Mouse (Mus musculus) MN1 (cell line): Measurements from ENCODE around the gene Apom.
A peak's percentile ranks its signal among the peaks of the same experiment; 100 is the strongest.

Experiments
- DNase-seq: peaks from one replicate; pipeline ENCODE4 v3.0.0-alpha.2; 2016; ENCODE audit warnings: low spot score

The Apom gene

DNA sequence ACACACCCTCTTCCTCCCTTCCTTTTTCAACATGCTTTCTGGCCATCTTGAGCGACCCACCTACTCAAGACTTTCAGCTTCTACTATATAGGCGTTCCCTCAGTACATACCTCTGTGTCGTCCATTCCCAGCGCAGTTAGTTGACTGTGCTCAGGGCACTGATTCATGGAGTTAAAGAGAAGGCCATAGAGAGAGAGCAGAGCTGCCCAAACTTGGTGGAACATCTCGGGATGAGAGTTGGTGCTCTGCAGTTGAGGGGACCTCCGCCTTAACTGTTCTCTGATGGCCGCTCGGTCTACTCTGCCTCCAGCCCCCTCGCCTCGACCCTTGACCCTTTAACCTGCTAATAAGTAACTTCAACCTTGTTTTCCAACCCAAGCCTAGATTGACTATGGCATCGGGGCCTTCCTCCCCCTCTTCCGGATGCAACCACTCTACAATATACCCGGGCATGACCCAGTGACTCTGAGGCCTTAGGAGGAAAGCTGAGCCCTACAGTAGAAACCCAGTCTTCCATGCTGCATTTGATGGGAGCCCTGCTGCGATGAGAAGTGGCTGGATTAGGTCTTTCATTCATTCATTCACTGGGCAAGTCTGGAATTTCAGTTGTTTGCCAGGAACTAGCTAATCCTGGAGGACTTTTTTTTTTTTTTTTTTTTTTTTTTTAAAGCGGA lies at the start of gene Apom:
Gene Apom, minus strand, starts transcription at position 551 of the 674 bp plus-strand sequence.
- DNase-seq: no peak

DNA sequence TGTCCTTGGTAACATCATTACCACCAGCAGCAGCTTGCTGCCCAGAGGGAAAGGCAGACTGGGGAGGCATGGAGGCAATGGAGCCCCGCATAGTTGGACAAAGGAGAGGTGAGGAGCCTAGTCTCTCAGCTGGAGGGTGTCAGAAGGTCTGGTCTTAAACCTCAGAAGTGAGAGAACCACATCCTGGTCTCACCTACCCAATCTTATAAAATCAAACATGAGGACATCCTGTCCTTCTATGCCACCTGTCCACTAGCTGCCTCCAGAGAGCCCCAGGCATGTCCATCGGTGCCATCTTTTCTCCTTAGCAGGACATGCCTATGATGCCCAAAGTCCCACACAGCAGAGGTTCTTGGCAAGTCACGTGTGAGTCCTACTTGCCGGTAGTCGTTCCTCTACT lies 48.2 kb upstream of the Apom start:
- no peak for DNase-seq

DNA sequence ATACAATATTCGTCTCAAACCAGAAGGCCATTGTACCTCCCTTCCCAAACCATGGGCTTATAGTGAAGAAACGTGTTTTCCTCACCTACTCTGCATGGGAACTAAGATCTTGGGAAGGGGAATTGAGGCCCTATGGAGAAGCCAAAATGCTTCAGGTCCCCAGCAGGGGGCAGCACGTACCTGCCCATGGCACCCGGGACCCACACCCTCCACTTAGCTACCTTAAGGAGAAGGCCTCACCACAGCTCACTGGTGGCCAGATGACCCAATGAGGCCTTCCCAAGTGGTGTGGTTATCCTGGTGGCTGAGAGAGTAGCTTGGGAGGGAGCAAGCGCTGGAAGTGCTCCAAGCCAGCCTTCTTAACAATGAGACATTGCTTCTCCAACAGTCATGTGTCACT lies 46.7 kb upstream of the Apom start:
- DNase-seq: peak; percentile 81

DNA sequence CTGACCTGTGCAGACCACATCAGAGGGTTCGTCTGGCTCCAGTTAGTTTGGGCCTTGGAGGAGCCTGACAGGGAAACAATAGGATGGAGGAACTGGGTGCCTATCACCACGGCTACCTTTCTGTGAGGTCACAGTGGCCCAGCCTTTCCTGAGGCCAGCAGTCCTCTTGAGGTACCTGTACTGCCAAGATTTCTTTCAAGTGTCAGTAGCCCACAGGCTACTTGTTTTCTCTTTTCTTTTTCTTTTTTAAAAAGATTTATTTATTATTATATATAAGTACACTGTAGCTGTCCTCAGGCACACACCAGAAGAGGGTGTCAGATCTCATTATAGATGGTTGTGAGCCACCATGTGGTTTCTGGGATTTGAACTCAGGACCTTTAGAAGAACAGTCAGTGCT lies 44.1 kb upstream of the Apom start, which contains the start of gene Aif1:
Gene Aif1, minus strand, starts transcription at position 101 of the 400 bp plus-strand sequence.
- no peak for DNase-seq

DNA sequence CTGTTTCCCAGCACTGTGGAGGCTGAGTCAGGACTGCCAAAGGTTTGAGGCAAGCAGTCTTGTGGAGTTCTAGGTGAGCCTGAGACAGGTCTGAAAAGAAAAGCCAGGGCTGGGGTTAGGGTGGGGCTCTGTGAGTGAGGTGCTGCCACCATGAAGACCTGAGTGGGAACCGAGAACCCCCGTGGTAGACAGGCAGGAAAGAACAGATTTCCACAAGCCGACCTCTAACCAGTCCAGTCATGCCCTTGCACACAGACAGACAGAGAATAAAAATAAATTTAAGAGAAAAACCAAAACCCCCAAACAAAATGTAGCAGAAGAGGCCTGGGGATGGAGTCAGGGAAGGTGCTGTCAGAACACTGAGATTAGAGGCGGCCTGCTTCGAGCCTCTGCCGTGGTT lies 43.5 kb upstream of the Apom start:
- DNase-seq: no peak

DNA sequence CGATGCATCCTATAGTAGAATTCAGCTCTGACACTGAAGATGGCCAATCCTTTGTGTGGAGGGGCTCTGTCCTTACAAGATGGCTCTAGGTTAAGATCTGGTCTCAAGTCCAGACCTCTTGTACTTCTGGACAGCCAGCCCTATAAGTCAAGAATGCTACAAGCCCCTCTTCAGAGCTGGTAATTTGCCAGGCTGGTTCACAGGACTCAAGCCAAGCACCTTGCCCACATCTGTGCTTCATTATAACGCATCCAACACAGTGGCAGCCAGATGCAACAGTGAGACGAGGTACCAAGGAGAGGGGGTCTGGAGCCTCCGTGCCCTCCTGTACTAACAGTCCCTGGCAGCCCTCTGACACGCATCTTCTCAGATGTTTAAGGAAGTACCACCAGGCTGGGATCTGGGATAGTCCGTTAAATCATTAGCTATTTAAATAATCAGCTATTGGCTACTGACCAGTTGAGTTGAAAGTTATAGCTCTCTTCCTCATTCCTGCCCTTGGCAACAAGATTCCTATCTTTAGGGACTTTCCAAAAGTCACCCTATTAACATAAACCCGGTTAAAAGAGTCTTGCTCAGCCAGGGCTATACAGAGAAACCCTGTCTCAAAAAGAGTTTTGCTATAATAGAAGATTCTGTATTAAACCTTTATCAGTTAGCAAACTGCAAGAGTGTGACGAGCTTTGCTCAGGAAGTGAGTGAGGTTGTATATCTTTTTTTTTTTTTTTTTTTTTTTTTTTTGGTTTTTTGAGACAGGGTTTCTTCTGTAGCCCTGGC lies 42.5 kb upstream of the Apom start:
- no peak for DNase-seq

DNA sequence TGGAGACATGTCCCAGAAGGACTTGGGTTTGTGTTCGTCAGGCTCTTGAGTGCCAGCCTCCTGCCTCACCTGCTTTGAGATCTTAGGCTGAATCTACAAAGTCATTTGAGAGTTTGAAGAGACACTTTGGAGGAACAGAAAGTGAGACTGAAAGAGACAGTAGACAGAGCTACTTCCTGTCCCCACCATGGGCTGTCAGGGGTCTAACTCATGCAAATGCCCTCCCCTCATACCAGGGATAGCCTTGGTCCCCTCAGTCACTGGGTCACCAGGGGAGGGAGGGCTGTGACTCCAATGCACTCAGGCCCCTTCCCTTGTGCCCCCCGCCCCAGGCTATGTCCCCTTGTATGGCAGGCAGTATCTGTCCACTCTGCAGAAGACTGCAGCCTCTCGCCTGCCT lies 41.5 kb upstream of the Apom start:
- DNase-seq: no peak

DNA sequence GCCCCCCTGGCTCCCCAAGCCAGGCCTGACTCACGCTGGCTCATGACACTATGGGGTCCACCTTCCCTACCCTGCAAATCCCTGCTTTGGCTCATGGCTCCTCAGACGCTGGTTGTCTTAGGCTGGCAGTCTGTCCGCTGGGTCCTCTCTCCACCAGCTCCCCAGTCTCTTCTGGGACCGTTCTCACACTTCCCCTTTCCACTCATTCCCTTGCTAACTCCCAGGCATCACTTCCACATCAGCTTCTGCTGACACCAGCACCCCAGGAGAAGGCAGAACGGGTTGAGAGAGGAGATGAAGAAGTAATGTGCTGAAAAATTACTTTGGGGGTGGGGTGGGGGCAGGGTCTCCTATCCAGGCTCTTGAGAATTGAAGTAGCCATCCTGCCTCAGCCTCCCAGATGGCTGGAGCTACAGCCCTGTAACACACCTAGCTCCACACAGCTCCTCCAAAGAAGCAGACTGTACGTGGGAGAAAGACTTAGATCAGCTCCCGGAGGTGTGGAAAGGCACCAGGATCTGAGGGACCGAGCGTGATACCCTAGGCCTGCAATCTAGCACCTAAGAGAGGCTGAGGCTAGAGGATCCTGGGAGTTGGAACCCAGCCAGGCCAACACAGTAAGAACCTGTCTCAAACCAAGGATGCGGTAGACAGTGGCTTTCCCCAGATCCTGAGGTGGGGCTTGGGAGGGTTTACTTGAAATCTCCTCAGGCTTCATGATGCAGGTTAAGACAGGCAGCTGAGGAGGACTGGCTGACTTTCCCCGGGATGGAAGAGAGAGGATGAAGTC lies 40.8 kb upstream of the Apom start:
- no peak for DNase-seq

DNA sequence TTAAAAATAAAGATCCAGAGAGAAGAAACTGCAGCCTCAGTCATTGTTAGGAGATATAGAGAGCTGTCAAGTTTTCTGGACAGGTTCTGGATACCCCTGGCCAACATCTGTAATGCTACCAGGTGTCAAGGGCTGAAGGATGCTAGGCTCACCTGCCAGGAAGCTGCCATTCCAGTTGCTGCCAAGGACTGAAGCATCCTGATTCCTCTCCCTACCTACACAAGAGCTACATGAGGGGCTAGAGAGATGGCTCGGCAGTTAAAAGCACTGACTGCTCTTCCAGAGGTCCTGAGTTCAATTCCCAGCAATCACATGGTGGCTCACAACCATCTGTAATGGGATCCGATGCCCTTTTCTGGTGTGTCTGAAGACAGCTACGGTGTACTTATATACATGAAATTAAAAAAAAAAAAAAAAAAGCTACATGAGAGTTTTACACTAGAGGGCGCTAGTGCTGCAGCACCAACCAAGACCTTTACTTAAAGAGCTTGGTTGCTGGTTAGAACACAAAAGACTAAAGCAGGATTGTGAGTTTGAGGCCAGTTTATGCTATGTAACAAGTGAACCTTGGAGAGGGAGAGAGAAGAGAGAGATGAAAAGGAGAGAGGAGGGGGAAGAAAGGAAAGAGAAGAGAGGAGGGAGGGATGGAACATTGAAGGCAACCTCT lies 36.8 kb upstream of the Apom start:
- peak; percentile 88 for DNase-seq

DNA sequence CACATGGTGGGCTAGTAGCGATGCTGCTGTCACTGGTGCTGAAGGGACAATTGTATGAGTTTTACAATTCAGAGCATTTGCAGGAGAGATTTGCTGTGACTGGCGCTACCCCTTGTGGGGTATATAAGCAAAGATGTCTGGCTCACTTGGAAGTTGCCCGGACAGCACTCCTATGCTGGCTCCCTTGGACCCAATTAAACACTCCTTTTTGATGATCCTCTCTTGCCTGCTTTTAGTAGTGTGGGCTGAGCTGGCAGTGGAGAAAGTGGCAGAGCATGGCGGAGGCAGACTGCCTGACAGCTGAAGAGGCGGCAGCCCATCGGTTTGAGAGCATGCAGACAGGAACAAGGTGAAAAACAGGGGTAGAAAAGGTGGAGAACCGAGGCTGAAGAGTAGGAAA lies 35.9 kb upstream of the Apom start:
- DNase-seq: no peak

DNA sequence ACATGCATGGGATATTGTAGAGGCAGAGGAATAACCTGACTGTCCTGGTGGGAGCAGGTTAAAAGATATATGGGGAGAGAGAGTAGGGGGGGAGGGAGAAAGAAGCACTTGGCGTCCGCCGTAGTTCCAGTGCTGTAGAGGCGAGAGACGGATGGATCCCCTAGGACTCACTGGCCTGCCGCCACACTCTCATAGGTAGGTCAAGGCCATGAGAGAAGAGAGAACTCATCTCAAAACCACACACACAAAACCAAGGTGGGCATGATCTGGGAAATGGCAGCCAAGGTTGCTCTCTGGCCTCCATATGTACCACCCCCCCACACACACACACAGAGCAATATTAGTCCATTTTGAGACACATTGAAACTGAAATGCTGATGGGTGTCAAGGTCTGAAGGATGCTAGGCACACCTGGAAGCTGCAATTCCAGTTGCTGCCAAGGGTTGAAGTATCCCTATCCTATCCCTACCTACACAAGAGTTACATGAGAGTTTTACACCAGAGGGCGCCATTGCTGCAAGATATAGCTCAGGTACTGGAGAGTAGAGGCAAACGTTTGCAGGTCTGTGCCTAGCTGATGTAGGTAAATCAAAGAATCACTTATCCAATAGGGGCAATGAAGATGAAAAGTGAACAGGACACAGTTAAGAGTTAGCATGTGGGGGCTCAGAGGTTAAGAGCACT lies 34.6 kb upstream of the Apom start:
- peak; percentile 87 for DNase-seq

DNA sequence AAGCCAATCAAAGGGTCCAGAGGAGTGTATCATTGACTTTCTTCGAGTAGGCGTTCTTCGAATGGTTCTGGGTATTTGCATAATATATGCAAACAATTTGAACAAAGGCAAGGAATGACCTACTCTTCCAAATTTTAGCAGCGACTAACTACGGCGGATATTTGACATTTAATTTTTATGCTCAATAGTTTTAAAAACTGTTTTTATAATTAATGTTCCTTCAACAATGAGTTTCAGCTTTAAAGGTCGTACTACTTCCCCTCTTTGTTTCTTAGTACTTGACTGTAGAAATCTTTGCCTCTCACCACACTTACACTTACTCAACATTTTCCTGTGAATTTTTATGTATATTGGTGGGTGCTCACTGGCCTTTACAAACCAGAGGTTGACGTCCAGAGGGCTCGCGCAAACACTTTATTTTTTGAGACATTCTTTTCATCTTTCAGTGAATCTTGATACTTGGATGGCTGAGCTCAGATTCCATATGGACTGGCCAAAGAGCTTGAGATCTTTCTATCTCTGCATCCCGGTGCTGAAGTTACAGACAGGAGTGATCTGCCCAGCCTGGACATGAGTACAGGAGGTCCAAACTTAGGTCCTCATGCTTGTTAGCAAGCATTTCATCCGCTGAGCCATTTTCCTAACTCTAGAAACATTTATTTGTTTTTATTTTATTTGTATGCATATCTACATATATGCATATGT lies 33.8 kb upstream of the Apom start:
- DNase-seq: no peak

DNA sequence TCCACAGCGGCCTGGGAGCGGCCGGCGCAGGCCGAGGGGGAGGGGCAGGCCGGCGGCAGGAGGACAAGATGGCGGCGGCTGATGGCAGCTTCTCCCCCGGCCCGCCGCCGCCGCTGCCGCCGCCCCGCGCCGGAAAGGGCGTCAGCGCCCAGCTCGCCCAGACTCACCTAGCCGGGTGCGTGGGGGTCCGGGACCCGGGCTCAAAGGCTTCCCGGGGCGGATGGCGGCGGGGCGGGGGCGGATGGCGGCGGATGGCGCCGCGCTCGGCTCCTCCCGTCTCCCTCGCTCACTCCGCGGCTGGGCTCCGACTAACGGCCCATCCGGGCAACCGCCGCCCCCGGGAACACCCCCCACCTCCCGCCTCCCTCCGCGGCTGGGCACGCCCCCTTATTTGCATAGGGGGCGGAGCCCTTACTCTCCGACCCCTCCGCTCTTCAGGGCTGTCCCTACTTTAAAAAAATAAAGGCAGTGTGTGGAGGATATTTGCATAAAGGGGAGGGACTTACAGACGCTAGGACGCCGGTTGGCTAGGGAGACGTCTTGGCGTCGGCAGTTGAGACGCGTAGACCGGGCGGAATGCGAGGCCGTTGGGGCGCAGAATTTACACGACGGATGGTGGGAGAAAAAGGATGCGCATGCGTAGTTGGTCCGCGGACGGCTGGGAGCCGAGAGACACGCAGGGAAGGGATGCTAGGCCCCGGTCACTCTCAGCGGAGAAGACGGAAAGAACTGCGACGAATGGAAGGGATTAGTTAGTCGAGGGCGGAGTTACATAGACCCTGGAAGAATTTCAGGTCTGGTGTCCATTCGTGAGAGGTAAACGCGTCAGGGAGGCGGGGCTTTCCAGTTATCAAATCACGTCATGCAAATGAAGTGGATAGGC lies 33.0 kb upstream of the Apom start, which contains the start of gene Prrc2a:
Gene Prrc2a, minus strand, starts transcription at position 330 of the 883 bp plus-strand sequence.
- DNase-seq: peak; percentile 99

DNA sequence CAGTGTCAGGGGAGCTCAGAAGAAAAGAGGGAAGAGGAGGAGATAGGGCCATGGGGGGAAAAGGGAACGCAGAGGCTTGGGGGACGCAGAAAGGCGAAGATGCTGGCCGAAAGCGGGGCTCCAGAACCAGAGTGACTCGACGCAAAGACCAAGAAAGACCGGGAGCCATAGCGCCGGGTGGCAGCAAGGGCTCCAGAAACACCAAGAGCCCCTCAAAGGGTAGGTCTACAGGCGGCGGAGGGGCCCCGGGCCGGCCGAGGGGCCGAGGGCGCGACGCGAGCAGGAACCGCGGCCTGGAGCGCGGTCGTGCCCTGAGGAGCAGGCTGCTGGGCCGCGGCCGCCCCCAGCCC lies 32.3 kb upstream of the Apom start:
- DNase-seq: no peak

DNA sequence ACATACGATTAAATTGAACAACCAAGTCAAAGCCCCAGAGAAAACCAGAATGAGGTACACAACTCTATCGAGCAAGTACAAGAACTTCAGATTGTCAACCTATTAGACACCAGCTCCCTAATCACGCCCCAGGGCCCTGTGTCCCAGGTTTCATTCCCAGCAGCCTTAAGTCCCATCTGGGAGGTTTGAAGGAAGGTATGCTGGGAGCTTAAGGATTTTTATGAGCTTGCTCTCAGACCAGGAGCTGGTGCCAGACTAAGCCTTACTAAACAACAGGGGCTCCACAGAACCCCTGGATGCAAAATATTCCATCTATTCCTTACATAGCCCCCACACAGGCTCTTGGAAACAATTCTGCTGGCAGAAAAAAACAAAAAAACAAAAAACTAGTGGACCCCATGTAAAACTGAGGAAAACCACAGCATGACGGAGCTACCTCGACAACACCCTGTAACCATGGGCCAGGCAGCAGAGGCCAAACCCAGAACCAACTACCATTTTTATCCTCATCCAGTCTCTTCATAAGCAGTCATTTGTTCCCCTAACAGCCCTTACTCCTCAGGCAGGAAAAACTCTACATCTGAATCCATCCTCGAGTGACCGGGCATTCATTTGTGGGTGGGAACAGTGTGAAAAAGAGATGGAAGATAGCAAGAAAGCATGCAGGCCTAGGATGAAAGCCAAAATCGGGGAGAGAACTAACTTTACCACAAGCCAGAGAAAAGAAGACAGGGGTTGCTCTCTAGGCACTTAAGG lies 31.7 kb upstream of the Apom start:
- no peak for DNase-seq

DNA sequence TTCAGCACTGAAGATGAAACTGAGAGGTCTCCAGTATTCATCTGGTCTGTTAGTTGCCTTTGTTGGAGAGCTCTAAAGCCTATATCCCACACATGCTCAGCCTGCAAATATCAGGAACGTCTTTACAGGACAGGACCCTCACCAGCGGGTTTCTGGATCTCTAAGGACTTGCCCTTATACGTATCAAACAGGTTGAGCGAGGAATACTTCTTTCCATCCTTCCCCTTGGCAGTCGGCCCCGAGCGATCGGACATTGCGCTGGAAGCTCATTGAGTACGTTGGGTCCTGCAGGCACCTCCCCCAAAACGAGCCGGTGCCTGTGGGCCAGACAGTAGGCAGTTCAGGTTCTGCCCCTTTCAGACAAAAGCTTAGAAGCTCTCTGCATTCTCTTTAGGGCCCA lies 30.9 kb upstream of the Apom start:
- DNase-seq: no peak

DNA sequence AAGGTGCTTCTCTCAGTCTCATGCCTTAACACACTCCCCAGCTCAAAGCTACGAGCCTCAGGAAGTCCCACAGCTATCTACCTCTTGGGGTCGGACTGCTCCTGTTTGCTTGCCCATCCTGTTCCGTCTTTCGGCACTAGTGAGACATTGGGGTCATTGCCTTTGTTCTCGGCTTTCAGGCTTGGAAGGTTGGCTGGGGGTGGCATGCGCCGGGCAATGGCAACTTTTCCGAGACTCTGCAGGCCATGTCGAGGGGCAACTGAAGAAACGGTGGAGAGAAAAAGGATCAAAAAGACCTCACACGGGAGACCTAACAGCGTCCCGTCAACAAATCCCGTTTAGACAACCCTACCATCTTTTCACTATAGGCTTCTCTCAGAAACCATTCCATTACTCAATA lies 30.3 kb upstream of the Apom start:
- no peak for DNase-seq

DNA sequence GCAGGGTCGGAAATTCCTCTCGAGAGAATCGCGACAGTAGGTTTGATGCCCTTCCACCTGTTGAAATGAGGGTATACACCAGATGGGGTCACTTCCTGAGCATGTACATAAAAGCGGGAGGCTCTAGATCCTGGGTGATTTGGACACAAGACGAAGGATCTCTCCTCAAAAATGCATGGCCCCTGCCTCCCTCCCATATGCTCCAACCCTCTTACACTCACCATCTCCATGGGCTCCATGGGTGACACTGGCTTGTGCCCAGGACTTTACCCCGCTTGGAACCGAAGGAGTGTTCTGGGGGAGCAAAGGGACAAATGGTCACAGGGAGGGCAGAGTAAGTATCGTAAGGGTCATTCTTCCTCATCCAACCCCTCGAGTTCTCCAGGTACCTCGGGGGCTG lies 29.6 kb upstream of the Apom start:
- DNase-seq: no peak

DNA sequence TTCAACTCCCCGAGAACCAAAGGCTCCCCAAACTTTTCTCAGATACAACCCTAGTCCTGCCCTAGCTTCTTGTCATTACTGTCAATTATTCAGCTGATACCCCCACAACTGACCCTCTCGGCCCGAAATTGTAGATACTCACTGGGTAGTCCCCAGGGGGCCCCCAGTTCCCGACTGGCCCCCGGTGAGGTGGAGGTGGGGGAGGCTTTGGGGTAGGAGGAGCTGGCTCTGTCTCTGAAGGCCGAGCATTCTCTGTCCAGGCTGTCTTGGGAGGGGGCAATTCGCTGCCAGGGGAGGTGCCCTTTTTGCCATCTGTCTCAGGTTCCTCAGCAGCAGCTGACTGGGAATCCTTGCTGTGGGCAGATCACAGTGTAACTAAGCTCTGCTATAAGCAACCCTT lies 27.8 kb upstream of the Apom start:
- DNase-seq: no peak
